Mouse (Mus musculus) brain, embryonic 14.5 days (tissue): Measurements from ENCODE around the gene Crip2. TPM values are rescaled to one million over a fixed set of nuclear protein-coding genes. Genes with fewer than 3 reads are reported as not detected.

ENCODE experiments used
- DNase-seq: peaks from one replicate; pipeline ENCODE4 v3.0.0-alpha.2; 2011; ENCODE audit warnings: low read depth
- CTCF ChIP-seq: fragments of 200-500 bp; IDR thresholded peaks from 2 replicates; pipeline ENCODE4 v1.5.1; 2012; ENCODE audit warnings: inconsistent platforms, mild to moderate bottlenecking, moderate library complexity, borderline replicate concordance; ENCODE audit not compliant: insufficient read depth, insufficient read length; ENCODE audit errors: extremely low read depth
- POLR2A ChIP-seq: fragments of 200-500 bp; IDR thresholded peaks from 2 replicates; pipeline ENCODE4 v1.6.1; 2012; ENCODE audit warnings: mild to moderate bottlenecking, inconsistent platforms, borderline replicate concordance; ENCODE audit not compliant: poor library complexity, insufficient read depth, insufficient read length, severe bottlenecking; ENCODE audit errors: extremely low read depth
- polyA plus RNA-seq: library from polyadenylated mRNA; depleted of rRNA; stranded (reverse); fragments of >200 nt; gene quantifications from 2 replicates; pipeline ENCODE4 v1.2.3, GENCODE M21; 2012; rRNA removed

Crip2 gene
- polyA plus RNA-seq = 303 and 373 TPM in 2 replicates

- TF ChIP-seq POLR2A = peak; percentile 89
- peak; percentile 19; the same call in 1 of the 2 replicates for TF ChIP-seq CTCF
- DNase-seq = peak; percentile 98
Observed at GRCm38 (mm10) chr12:113139908-113140615, at the start of gene Crip2. TSS of gene Crip2 (plus strand) at chr12:113140236.

GRCm38 (mm10) chr12:113097040-113097439 is 43.0 kb upstream of the Crip2 start:
- no peak for DNase-seq
- TF ChIP-seq POLR2A (no peak), CTCF (no peak)

GRCm38 (mm10) chr12:113097749-113098281 is 42.2 kb upstream of the Crip2 start, which contains the start of gene Mta1:
TSS of gene Mta1 (plus strand) at chr12:113098278.
- TF ChIP-seq POLR2A (peak; percentile 70; the same call in 1 of the 2 replicates), CTCF (no peak)
- peak; percentile 68 for DNase-seq

- TF ChIP-seq CTCF = no peak
- no peak for TF ChIP-seq POLR2A
- peak; percentile 27 for DNase-seq
Observed at GRCm38 (mm10) chr12:113098530-113099151, 41.4 kb upstream of the Crip2 start.

GRCm38 (mm10) chr12:113099470-113100237 is 40.4 kb upstream of the Crip2 start:
- no peak for TF ChIP-seq CTCF
- no peak for TF ChIP-seq POLR2A
- DNase-seq = no peak

- no peak for TF ChIP-seq CTCF
- no peak for TF ChIP-seq POLR2A
- no peak for DNase-seq
Observed at GRCm38 (mm10) chr12:113100448-113101076, 39.5 kb upstream of the Crip2 start.

- DNase-seq = no peak
- TF ChIP-seq POLR2A = no peak
- TF ChIP-seq CTCF = no peak
Observed at GRCm38 (mm10) chr12:113101251-113101960, 38.6 kb upstream of the Crip2 start.

GRCm38 (mm10) chr12:113102461-113102860 is 37.6 kb upstream of the Crip2 start:
- TF ChIP-seq POLR2A (no peak), CTCF (peak; percentile 60)
- peak; percentile 69 for DNase-seq

GRCm38 (mm10) chr12:113103846-113104451 is 36.1 kb upstream of the Crip2 start:
- TF ChIP-seq POLR2A (no peak), CTCF (peak; percentile 29; the same call in 1 of the 2 replicates)
- DNase-seq = no peak

- DNase-seq = no peak
- TF ChIP-seq CTCF (no peak), POLR2A (no peak)
Observed at GRCm38 (mm10) chr12:113106386-113106785, 33.6 kb upstream of the Crip2 start.
